Mouse (Mus musculus): ENCODE results near the gene Csnk2b. TPM values are rescaled to one million over a fixed set of nuclear protein-coding genes. Genes with fewer than 3 reads are reported as not detected.
"Not testable (repeated sequence)": the region's sequence is repeated elsewhere in the genome, so short reads cannot be mapped to it uniquely, and the experiment has no call there.

Csnk2b gene
- polyA plus RNA-seq, 1 experiment from 2014 or later, result 310 TPM

DNA sequence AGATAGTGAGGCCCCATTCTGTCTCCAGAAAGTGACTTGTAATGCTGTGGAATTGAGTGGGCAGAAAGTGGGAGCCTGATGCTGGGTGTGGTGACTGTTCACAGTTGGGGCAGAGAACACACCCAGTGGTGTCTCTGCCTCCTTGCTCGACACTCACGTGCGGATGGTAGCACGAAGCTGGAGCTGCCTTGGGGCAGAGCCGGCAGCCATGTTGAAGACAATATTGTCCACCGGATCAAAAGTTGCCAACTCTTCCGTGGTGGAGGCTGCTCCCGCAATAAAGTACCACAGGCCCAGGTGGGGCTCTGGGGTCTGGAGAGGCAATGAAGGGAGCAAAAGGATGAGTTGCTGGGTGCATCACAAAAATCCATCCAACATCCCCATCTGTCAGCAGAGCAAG is 9.2 kb upstream of the Csnk2b start:
- Histone ChIP-seq H3K9ac (ENCODE audit: low read depth, low read length) (no peak overlapping the region), H3K36me3 (ENCODE audit: control insufficient read depth, insufficient read depth, low read length) (no peaks in the 10 kb centered on the region), H3K9me3 (ENCODE audit: control insufficient read depth, low read length) (no peaks in the 10 kb centered on the region), H3K27me3 (ENCODE audit: control insufficient read depth, insufficient read depth, low read length) (no peaks in the 10 kb centered on the region), H3K4me3 (ENCODE audit: low read depth, low read length) (no peak overlapping the region), H3K27ac (ENCODE audit: low read depth, low read length) (no peak overlapping the region), H3K4me1 (replicated peaks; ENCODE audit: control insufficient read depth, insufficient read depth, low read length) (0 out of 2 replicates have a peak, but pooled peaks cover 2% of the 10 kb centered on the region), H3K4me2 (replicated peaks; ENCODE audit: low read depth, low read length) (no peak overlapping the region)
- ATAC-seq (ENCODE audit: low FRiP score), result no peak
- no peak for DNase-seq (ENCODE audit: low spot score)
- 89% methylated on average over 8 of the region's 8 CpGs for WGBS

DNA sequence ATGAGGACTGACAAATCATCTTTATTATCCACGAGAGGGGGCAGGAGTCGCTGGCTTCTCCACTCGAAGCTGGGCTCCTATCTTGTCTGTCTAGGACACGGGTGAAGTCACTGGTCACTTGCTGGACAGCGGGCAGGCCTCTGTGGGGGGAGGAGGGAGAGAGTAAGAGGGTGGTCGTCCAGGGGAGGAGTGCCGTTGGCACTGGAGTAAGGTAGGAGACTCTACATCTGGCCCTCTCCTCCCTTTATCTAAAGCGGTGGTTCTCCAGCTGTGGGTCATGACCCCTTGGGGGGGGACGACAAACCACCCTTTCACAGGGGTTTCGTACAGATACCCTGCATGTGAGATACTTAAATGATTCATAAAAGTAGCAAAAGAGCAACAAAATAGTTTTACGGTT is 7.1 kb upstream of the Csnk2b start:
- Histone ChIP-seq H3K36me3 (ENCODE audit: control insufficient read depth, insufficient read depth, low read length) (no peaks in the 10 kb centered on the region), H3K4me3 (ENCODE audit: low read depth, low read length) (no peak overlapping the region), H3K9me3 (ENCODE audit: control insufficient read depth, low read length) (no peaks in the 10 kb centered on the region), H3K27me3 (ENCODE audit: control insufficient read depth, insufficient read depth, low read length) (no peaks in the 10 kb centered on the region), H3K9ac (ENCODE audit: low read depth, low read length) (no peak overlapping the region), H3K4me1 (replicated peaks; ENCODE audit: control insufficient read depth, insufficient read depth, low read length) (0 out of 2 replicates have a peak, but pooled peaks cover 2% of the 10 kb centered on the region), H3K27ac (ENCODE audit: low read depth, low read length) (no peak overlapping the region), H3K4me2 (replicated peaks; ENCODE audit: low read depth, low read length) (no peak overlapping the region)
- 65% methylated on average over 11 of the region's 11 CpGs for WGBS
- no peak for ATAC-seq (ENCODE audit: low FRiP score)
- DNase-seq (ENCODE audit: low spot score), result no peak

DNA sequence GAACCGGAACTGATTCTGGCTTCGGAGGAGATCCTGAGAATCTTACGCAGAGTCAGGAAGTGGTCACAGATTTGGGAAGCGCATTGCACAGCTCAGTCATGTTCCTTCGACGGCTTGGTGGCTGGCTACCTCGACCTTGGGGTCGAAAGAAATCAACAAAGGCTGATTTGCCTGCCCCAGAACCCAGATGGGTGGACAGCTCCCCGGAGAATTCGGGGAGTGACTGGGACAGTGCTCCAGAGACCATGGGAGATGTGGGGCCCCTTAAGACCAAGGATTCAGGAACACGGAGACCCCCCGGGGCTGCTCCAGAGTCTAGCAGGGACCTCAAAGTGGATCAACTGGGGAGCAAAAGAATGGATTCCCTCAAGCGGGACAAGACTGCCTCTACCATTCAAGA is 5.2 kb upstream of the Csnk2b start:
- DNase-seq (ENCODE audit: low spot score) (no peak), ATAC-seq (ENCODE audit: low FRiP score) (no peak)
- WGBS, result 69% methylated on average over 13 of the region's 13 CpGs
- Histone ChIP-seq H3K9ac (ENCODE audit: low read depth, low read length) (no peak overlapping the region; the same call in 1 of the 2 replicates), H3K27me3 (ENCODE audit: control insufficient read depth, insufficient read depth, low read length) (no peaks in the 10 kb centered on the region), H3K36me3 (ENCODE audit: control insufficient read depth, insufficient read depth, low read length) (no peaks in the 10 kb centered on the region), H3K4me1 (replicated peaks; ENCODE audit: control insufficient read depth, insufficient read depth, low read length) (0 out of 2 replicates have a peak, but pooled peaks cover 2% of the 10 kb centered on the region), H3K4me2 (replicated peaks; ENCODE audit: low read depth, low read length) (peak overlapping the region; percentile 82), H3K4me3 (ENCODE audit: low read depth, low read length) (peak overlapping the region; percentile 60; the same call in 1 of the 2 replicates), H3K27ac (ENCODE audit: low read depth, low read length) (no peak overlapping the region), H3K9me3 (ENCODE audit: control insufficient read depth, low read length) (no peaks in the 10 kb centered on the region)

DNA sequence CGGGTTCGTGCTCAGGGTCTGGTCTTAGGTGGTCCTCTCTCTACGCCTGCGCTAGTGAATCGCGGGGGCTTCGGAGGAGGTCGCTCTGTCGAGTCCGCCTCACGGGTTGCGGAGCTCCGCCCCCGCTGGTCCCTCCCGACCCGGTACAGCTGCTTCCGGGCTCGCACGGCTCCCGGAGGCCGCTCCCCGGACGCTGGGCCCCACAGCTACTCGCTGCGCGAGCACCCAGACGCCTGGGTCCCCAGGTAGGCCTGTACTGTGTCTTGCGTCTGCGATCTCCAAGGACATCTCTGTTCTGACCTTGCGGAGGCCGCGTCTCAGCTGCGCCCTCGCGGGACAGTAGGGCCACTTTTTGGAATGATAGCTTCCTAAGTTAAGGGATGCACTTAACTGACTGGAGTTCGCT is 4.4 kb upstream of the Csnk2b start, which contains the start of gene D17H6S53E:
Gene D17H6S53E (plus strand): TSS at position 168 of the 406 bp plus-strand sequence.
- Histone ChIP-seq H3K27me3 (ENCODE audit: control insufficient read depth, insufficient read depth, low read length) (no peaks in the 10 kb centered on the region), H3K36me3 (ENCODE audit: control insufficient read depth, insufficient read depth, low read length) (no peaks in the 10 kb centered on the region), H3K4me1 (replicated peaks; ENCODE audit: control insufficient read depth, insufficient read depth, low read length) (0 out of 2 replicates have a peak, but pooled peaks cover 2% of the 10 kb centered on the region), H3K9me3 (ENCODE audit: control insufficient read depth, low read length) (no peaks in the 10 kb centered on the region), H3K4me3 (ENCODE audit: low read depth, low read length) (peak within 1 kb of the TSS; percentile 60), H3K9ac (ENCODE audit: low read depth, low read length) (peak within 1 kb of the TSS; percentile 90), H3K27ac (ENCODE audit: low read depth, low read length) (peak within 1 kb of the TSS; percentile 75), H3K4me2 (replicated peaks; ENCODE audit: low read depth, low read length) (peak within 1 kb of the TSS; percentile 82)
- DNase-seq (ENCODE audit: low spot score) (peak; percentile 75), ATAC-seq (ENCODE audit: low FRiP score) (peak; percentile 54; the same call in 1 of the 2 replicates)
- WGBS, result under 1% methylated on average over 36 of the region's 36 CpGs

DNA sequence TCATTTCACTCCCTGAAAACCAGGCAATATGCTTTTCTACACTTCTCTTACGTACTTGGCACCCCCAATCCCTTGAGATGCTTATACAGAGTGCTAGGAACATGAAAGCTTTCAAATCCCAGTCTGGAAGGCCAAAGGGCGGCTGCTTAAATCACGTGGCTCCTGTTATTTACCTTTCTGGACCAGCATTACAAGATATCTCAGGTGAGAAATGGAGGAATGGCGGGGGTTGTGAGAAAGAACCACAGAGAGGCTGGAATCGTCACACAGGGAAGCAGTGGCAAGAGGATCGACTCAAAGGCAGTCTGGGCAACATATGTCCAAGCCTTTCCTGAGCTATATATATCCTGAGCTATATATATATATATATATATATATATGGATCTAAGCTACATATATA is 3.7 kb upstream of the Csnk2b start:
- Histone ChIP-seq H3K36me3 (ENCODE audit: control insufficient read depth, insufficient read depth, low read length) (no peaks in the 10 kb centered on the region), H3K4me3 (ENCODE audit: low read depth, low read length) (peak overlapping the region; percentile 60), H3K27me3 (ENCODE audit: control insufficient read depth, insufficient read depth, low read length) (no peaks in the 10 kb centered on the region), H3K9me3 (ENCODE audit: control insufficient read depth, low read length) (no peaks in the 10 kb centered on the region), H3K27ac (ENCODE audit: low read depth, low read length) (no peak overlapping the region), H3K4me1 (replicated peaks; ENCODE audit: control insufficient read depth, insufficient read depth, low read length) (0 out of 2 replicates have a peak, but pooled peaks cover 2% of the 10 kb centered on the region), H3K9ac (ENCODE audit: low read depth, low read length) (no peak overlapping the region), H3K4me2 (replicated peaks; ENCODE audit: low read depth, low read length) (peak overlapping the region; percentile 82)
- 34% methylated on average over 6 of the region's 6 CpGs for WGBS
- DNase-seq (ENCODE audit: low spot score) (no peak), ATAC-seq (ENCODE audit: low FRiP score) (no peak)

DNA sequence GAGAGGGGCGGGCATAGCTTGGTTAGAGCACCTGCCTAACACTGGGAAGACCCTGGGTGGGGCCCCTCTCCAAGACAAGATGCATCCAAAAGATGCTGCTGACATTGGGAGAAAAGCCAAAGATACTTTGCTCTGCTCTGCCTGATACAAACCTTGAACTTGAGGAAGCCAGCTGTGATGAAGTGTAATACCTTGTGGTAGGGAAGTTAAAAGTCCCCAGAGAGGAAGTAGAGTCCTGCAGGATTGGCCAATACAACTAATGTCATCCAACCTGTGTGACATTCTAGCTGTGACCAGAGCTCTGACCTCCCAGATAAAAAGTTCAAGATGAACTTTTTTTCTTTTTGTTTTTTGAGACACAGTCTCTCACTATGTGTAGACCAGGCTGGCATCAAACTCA is 3.2 kb upstream of the Csnk2b start:
- Histone ChIP-seq H3K27me3 (ENCODE audit: control insufficient read depth, insufficient read depth, low read length) (no peaks in the 10 kb centered on the region), H3K27ac (ENCODE audit: low read depth, low read length) (no peak overlapping the region), H3K4me1 (replicated peaks; ENCODE audit: control insufficient read depth, insufficient read depth, low read length) (peaks cover 2% of the 10 kb centered on the region; the same call in 1 of the 2 replicates), H3K9me3 (ENCODE audit: control insufficient read depth, low read length) (no peaks in the 10 kb centered on the region), H3K36me3 (ENCODE audit: control insufficient read depth, insufficient read depth, low read length) (no peaks in the 10 kb centered on the region), H3K4me3 (ENCODE audit: low read depth, low read length) (no peak overlapping the region), H3K9ac (ENCODE audit: low read depth, low read length) (no peak overlapping the region), H3K4me2 (replicated peaks; ENCODE audit: low read depth, low read length) (no peak overlapping the region)
- DNase-seq (ENCODE audit: low spot score) (no peak), ATAC-seq (ENCODE audit: low FRiP score) (no peak)
- 100% methylated on average over 1 of the region's 1 CpGs for WGBS

DNA sequence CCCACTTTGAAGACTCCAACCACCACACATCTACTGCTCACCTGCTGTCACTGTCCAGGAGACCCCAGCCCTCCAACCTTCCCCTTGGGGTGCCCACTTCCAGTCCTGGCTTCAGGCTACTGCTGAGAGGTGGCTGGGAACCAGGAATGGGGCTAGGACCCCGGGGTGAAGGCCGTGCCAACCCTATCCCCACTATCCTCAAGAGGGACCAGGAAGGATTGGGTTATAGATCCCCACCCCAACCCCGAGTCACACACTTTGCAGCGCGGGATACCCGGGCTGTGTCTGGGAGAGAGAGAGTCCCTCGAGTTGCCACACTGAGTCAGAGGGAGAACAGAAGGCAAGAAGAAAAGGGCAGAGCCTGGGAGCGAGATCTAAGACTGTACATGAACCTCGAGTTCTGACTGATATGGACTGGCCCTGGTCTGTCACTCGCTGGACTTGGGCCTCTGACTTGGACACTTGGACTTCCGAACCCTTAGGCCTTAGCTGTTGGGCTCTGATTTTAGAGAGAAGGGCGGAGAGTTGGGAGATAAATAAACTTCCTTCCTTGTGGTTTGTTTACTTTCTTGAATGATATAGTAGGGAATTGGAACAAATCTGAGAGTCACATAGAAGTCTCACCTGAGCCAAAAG is 2.5 kb upstream of the Csnk2b start:
- ATAC-seq (ENCODE audit: low FRiP score); H3K9me3 ChIP-seq (ENCODE audit: control insufficient read depth, low read length); H3K36me3 ChIP-seq (ENCODE audit: control insufficient read depth, insufficient read depth, low read length); H3K27ac ChIP-seq (ENCODE audit: low read depth, low read length); H3K27me3 ChIP-seq (ENCODE audit: control insufficient read depth, insufficient read depth, low read length); H3K4me1 ChIP-seq (replicated peaks; ENCODE audit: control insufficient read depth, insufficient read depth, low read length); H3K4me2 ChIP-seq (replicated peaks; ENCODE audit: low read depth, low read length); DNase-seq (ENCODE audit: low spot score); H3K4me3 ChIP-seq (ENCODE audit: low read depth, low read length); H3K9ac ChIP-seq (ENCODE audit: low read depth, low read length): not testable (repeated sequence)
- WGBS, result 89% methylated on average over 12 of the region's 12 CpGs

DNA sequence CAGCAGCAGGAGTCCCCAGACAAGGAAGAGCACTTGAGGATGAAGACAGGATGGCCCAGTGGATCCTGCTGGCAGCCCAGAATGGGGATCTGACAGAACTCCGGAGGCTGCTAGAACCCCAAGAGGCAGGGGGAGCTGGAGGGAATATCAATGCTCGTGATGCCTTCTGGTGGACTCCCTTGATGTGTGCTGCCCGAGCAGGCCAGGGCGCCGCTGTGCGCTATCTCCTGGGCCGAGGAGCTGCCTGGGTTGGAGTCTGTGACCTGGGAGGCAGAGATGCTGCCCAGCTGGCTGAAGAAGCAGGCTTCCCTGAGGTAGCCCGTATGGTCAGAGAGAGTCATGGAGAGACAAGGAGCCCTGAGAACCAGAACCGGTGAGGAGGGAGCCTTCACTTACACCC is 1.4 kb upstream of the Csnk2b start:
- H3K9ac ChIP-seq (ENCODE audit: low read depth, low read length); H3K4me2 ChIP-seq (replicated peaks; ENCODE audit: low read depth, low read length); H3K4me1 ChIP-seq (replicated peaks; ENCODE audit: control insufficient read depth, insufficient read depth, low read length); H3K9me3 ChIP-seq (ENCODE audit: control insufficient read depth, low read length); H3K4me3 ChIP-seq (ENCODE audit: low read depth, low read length); H3K27me3 ChIP-seq (ENCODE audit: control insufficient read depth, insufficient read depth, low read length); ATAC-seq (ENCODE audit: low FRiP score); DNase-seq (ENCODE audit: low spot score); H3K36me3 ChIP-seq (ENCODE audit: control insufficient read depth, insufficient read depth, low read length); H3K27ac ChIP-seq (ENCODE audit: low read depth, low read length): not testable (repeated sequence)
- WGBS, result 96% methylated on average over 9 of the region's 9 CpGs
